Mouse (Mus musculus): ENCODE measurements around the gene Hsp90b1.
"Not testable (repeated sequence)": the region's sequence is repeated elsewhere in the genome, so short reads cannot be mapped to it uniquely, and the experiment has no call there.

The Hsp90b1 gene

DNA sequence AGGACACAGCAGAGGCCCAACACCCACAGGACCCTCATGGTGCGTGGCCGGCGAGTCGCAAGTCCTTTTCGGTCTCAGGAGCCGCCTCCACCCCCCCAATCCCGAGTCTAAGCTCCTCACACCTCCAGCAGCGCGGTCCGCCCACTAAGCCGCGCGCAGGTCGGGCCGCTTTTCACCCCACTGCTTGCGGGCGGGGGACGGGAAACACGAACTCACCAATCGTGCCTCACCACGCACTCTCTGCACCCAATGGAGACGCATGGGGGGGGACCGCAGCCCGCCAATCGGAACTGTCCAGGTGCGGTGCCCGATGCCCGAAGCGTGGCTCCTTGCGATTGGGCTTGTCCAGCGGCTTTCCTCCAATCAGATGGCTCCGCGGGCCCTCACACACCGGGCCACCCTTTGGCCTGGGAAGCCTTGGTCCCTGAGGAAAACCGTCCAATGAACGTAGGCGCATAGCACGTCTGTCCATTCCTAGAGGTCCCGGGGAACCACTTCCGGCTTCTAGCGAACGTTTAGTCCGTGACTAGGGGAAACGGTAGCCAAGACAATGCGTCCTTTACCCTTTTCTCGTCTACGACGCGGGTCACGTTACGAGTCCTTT, at the start of gene Hsp90b1, which contains the start of gene Ttc41:
TSS of gene Hsp90b1 (minus strand) at position 192 of the 604 bp plus-strand sequence.
TSS of gene Ttc41 (plus strand) at position 494 of the 604 bp plus-strand sequence.
- peak; percentile 98 for DNase-seq (ENCODE audit: low read depth, low spot score)

DNA sequence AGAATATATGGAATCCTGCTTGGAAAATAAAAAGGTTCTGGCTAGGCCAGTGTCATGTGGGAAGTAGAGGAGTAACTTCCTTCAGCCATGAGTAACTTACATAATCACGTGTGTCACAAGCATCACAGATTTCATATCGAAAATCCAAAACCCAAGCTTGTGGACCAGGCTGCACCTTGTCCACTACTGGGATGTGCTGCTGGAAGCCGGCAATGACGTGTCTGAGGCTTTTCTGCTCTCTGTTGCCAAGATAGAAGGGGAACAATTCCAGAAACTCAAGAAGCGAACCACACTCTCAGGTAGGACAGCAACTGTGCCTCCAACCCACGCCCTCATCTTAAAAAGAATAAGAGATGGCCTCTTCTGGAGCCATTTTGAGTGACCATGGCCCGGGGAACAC, 39.0 kb upstream of the Hsp90b1 start:
- DNase-seq (ENCODE audit: low read depth, low spot score) = no peak

DNA sequence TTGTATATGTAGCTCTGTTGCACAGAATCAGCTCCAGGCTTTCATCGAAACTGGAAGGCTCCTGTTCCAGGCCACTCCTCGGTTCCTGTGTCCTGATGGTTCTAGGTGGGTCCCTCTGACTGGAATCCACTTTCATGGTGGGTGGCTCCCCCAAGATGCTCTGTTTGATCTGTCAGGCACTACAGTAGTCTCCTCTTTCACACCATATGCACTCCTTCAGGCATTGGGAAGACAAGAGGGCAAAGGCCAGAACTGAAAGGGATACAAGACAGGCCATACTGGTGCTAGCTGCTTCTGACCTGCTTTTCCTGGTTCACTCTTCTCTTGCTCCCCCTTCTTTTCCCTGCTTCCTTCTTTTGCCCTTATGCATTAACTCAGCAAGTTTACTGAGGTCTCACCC, 37.6 kb upstream of the Hsp90b1 start:
- DNase-seq (ENCODE audit: low read depth, low spot score) = no peak

DNA sequence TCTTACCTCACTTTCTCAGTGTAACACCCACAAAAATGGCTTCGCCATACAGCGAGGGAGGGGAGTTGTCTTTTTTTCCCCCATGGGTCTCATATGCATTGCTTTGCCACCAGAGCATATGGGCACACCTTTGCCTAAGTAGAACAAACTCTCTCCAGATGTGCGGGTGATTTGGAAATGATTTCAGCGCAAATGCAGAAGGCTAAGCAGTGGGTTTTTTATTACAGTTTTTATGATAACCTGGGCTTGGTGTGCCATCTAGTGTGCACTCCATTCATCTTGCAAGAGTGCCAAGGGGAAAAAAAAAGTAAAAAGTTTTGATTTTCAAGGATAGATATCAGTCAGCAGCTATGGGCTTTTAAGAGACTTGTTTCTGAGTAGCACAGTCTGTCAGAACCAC, 29.7 kb upstream of the Hsp90b1 start:
- no peak for DNase-seq (ENCODE audit: low read depth, low spot score)

DNA sequence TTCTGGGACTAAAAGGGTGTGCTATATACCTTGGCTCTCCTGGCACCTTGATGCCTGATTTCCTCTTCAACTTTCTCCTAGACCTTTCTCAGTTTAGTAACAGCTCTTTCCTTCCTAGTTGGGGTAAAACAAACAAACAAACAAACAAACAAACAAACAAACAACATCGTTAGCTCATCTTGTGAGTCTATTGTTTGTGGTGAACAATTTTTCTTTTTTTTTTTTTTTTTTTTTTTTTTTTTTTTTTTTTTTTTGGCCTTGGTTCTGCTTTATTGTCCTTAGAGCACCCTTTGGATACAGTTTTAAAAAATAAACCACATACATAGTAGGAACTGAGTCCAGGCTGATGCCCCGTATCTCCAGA, 26.2 kb upstream of the Hsp90b1 start:
- DNase-seq (ENCODE audit: low read depth, low spot score) = no peak

DNA sequence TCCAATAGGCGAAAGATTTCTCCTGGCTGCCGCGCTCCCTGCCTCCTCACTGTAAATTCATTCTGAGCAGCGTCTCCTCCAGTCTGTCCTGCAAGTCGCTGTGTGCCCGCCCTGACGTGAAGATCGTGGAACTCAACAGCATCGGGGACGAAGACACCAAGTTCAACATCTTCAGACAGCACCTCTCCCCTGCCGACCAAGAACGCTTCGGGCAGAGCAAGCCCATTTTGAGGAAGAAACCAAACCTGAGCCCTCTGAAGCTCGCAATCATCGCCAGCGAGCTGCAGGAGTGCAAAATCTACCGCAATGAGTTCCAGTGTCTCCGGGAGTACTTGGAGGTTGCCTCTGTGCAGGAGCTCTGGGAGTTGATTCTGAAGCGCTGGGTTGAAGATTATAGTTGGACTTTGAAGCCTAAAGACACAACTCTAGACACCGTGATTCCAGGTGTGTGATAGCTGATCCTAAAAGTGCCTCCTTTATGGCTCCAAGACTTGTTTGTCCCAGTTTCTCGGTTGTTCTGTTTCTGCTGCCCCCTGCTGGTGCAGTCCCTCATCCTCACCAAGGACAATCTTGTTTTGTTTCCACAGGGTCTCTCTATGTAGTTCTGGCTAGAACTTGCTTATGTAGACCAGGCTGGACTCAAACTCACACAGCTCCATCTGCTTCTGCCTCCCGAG, 25.7 kb upstream of the Hsp90b1 start:
- DNase-seq (ENCODE audit: low read depth, low spot score) = peak; percentile 81

DNA sequence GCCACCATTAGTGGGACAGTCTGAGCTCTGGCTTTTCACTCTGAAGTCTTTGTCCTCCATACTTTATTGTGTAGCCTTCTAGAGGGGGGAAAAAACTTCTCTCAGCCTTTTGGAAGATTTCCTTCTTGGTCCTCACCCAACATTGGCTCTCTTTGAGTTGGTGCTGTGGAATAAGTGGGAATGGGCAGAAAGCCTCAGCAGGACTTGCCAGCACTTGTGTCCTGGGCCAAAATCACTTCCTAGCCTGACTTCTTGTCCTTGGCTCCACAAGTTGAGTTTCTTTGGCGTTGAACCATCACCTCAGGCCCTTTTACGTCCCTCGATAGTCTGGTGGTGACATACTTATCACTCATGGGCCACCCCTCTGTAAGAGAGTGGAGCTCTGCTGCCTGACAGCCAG, 22.9 kb upstream of the Hsp90b1 start:
- no peak for DNase-seq (ENCODE audit: low read depth, low spot score)

DNA sequence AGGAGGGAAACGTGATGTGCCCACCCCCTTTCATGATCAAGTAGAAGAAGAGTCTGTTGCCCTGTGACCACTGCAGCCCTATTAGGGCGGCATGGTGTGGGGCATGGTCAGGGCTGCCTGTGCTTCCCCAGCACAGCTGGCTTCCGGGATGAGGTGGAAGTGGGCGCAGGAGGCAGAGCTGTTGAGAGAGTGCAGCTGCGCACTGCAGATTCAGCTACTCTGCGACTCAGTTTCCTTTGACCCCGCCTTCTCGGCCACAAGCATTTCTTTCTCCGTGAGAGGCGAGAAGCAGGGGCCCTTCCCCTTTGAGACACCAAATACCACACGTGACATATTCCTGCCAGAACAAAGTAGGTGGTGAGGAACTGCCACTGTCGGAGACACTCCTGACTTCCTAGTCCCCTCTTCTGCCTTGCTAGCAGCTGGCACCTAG, 22.3 kb upstream of the Hsp90b1 start:
- DNase-seq (ENCODE audit: low read depth, low spot score) = peak; percentile 32

DNA sequence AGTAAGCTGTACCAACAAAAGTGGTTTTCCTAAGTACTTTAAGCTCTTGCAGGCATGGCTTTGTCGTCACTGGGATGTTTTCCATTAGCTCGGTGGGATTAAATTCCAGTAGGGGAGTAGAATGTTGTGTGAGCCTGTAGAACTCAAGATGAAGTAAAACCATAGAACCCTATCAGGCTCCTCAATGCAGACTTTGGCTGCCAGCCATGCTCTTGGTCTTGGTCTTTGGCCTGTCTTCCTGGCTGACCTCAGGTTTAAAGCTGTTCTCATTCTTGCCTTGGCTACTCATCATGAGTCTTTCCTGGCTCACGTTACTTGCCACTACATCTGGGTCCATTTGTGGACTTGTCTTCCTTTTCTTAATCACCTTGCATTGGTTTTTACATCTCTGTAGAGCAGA, 6.8 kb upstream of the Hsp90b1 start:
- DNase-seq (ENCODE audit: low read depth, low spot score) = no peak

DNA sequence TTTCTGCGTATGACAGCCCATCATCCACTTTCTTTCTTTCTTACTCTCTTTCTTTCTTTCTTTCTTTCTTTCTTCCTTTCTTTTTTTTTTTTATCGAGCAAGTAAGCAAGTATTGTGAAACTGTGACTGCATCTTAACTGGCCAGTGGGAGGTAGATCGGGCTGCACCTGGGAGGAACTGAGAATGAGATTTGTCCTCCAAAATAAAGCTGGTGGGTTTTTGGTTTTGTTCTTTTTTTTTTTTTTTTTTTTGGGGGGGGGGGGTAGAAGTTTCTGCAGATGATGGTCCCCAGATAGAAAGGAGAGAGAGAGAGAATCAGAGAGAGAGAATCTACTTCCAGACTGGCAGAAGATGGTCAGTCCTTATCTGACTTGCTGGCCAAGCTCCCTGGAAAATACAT, 1.8 kb upstream of the Hsp90b1 start:
- DNase-seq (ENCODE audit: low read depth, low spot score) = no peak

DNA sequence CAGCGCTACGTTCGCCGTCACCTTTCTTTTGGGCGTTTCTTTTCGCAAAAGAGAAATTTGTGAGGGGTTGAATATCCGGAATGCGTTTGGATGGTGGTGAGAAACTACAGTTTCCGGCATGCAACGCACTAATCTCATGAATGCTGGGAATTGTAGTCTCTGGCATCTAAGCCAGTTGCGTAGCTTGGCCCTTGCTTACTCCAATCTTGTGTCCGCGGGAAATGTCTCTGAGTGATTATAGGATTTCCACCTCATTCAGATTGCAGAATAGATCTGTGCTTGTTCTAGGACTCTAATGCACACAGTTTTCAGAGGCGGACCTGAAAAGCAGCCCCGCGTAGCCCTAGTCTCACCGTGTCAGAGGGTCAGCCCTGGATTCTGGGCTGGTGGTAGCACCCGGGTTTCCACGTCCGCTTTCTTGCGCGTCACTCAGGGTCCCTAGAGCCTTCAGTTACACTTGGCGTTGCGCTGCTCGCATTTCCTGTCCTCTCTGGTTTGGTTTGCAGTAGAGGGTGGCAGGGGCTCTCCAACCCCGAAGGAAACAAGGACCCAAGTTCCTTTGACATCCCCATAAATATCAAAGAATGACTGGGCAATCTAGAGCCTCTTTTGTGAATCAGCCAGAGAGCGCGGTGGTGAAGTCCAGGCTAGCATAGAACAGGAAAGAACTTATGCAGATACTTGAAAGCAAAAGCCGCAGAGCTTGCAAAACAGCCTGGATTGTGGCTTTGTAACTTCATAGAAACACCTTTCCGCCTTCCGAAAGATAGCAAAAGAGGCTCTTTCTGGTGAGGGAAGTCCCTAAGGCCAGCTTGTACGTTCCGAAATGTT, 828 bp upstream of the Hsp90b1 start:
- DNase-seq (ENCODE audit: low read depth, low spot score) = peak; percentile 83

DNA sequence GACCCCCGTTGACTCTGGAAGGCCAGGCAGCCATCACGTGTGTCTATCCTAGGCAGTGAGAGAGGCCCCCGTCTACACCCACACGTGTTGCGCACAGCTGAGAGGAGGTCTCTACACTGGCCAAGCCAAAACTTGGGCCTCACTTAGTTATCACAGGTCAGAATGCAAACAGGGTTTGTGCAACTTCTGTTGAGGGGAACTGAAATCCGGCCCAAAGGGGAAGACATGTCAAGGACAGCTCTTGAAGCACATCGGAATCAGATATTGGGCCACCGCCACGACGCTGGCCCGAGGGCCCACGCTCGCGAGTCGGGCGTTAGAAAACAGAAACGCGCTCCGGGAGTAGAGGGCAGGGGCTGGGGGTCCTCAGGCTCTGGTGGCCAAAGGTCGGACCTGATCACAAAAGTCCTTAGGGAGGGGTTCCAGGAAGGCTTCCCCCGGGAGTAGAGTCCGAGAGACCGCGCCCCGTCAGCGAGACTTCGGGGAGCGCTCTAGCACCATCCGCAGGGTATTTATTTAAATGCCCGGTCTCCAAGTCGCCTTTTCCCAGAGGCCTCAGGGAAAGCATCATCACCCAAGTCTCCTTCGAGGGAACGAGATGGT, 619 bp downstream of the Hsp90b1 start:
- no peak for DNase-seq (ENCODE audit: low read depth, low spot score)

DNA sequence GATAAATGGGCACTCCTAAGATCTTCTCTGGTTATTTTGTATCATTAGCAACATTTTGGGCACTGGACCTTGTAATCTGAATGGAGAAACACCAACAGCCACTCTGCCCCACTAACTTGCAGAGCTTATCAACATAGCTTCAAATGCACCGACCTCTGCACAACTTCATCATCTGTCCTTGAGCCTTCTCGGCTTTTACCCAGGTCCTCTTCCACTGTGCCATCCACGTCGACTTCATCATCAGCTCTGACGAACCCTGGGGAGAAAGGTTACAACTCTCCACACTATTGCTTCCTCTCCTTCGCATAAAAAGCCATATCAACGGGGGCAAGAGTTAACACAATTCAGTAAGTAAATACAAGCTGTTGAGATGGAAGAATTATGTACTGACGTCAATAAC, 1.2 kb downstream of the Hsp90b1 start:
- DNase-seq (ENCODE audit: low read depth, low spot score) = no peak

DNA sequence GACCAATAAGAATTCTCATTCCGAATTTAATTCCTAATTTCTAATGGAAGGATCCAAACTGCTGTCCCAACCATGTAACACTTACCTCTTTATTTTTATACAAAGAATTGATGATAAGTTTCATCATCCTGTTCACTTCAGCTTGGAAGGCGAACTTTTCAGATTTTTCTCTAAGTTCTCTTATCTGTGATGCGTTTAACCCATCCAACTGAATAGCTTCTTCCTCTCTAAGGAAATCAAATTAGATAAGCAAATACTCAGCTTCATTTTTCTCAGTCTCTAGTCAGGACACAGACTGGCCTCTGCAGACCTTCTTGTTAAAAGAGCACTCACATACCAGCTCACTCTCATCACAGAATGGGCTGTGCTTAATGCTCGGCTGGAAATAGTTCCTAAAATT, 1.9 kb downstream of the Hsp90b1 start:
- no peak for DNase-seq (ENCODE audit: low read depth, low spot score)

DNA sequence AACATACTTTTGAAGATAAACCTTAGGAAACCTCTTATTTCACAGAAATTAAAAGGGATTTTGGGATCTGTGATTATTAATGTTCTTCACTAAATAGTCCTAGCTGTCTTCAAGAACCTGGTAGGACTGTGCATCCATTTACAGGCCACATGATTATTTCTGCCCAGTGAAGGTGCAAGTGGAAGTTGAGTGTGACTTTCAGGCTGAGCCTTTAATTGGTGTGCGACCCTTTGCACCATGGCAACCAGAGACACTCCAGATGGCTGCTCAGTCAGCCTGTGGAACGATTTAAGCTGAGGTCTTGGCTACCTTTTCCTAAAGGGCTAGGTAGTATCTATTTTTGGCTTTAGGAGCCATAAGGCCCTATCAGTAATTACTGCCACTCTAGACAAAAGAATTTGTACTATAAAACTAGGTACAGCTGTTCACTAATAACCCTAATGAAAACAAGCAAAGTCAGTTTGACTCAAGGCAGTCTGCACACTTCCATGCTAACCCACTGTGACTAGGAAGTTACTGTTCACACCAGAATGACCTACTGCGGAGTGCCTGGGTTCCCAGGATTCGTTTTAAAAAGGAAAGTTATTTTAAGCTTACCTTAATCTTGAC, 2.9 kb downstream of the Hsp90b1 start:
- no peak for DNase-seq (ENCODE audit: low read depth, low spot score)

DNA sequence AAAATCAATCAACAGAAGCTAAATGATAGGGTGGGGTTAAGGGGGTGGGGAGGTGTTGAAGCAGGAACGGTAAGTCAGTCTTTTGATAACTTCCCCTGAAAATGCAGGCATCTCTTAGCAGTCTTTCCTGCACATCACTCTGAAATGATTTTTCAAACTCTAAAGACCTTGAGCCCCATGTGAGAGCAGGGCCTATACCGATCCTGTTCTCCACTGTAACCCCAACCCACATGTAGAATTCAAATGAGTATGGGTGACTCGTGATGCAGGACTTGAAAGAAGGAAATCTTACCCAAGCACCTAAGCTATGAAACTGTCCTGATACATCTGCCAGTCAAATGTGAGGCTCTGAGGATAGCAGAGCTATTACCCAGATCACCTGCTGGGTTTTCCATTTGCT, 4.3 kb downstream of the Hsp90b1 start:
- no peak for DNase-seq (ENCODE audit: low read depth, low spot score)

DNA sequence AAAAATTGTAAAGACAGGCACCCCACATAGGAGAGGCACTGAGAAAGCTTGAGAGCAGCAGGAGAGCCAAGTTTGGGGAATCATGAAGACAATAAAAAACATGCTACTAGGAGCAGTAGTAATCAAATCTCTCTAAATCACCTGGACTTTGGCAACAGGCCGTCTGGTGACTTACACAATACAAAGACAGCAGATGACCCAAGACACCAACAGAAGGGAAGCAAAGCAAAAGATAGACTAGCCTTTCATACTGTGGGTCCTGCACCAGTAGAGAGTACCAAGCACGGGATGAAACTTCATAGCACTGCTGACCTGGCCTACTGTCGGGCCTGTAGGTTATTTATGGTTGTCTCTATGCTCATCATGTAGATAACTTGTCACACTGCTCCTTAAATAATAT, 5.1 kb downstream of the Hsp90b1 start:
- no peak for DNase-seq (ENCODE audit: low read depth, low spot score)

DNA sequence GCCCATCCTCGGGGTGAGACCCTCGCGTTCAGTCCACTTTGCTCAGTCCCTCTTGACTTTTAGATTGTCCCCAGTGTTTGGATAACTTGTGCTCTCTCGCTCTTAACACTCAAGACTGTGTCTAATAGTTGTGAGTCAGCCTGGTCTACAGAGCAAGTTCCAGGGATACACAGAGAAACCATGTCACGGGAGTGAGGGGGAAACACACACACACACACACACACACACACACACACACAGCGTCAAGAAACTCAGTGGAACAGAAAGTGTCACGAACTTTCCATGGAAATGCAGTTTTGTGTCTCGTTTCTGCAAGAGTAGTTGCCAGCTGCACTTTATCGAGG, 19.3 kb downstream of the Hsp90b1 start:
- not testable (repeated sequence) for DNase-seq (ENCODE audit: low read depth, low spot score)

DNA sequence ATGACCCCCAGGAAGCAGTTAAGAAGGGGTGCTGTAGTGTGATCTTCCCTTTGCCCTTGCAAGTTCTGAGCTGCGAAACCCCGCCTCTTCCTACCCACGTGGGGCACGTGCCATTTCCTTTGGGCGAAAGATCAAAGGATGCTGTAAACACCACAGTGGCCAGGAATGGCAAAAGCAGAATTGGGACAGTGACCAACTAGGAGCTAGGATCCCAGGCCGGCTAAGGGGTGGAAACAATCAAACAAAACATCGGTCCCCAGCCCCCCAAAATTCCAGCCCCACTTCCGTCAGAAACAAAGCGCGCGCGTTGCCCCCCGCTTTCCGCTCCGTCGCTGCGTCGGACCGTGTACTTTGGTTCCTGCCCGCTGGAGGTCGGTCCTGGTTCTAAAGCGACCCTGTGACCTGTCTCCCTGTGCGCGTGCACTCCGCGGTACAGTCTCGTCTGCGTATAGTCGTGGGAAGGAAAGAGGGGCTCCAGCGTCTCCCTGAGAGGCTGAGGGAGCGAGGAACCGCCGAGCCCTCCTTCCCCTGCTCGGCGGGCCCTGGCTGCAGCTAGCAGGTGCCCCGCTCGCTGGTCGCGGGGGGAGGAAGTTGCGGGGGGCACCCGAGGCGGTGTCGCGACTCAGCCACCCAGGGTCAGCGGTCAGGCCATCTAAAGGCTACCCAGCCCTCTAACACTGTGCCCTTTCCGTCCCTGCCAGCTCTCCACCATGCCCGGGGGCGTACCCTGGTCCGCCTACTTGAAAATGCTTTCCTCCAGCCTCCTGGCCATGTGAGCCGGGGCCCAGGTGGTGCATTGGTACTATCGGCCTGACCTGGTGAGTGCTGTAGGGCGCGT, 19.9 kb downstream of the Hsp90b1 start:
- peak; percentile 71 for DNase-seq (ENCODE audit: low read depth, low spot score)

DNA sequence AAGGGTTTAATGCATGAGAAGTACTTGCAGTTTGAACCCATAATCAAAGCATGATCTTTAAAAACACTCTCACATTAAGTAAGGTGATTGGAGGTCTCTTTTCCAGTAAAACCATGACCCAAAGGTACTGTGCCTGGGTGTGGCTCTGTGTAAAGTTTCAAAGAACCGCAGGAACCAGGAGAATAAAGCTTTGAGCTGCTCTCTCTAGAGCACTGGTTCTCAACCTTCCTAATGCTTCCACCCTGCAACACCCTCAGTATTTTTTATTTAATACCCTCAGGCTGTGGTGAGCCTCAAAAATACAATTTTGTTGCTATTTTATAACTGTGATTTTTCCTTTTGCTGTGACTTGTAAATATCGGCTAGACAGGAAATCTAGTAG, 20.5 kb downstream of the Hsp90b1 start:
- DNase-seq (ENCODE audit: low read depth, low spot score) = not testable (repeated sequence)

DNA sequence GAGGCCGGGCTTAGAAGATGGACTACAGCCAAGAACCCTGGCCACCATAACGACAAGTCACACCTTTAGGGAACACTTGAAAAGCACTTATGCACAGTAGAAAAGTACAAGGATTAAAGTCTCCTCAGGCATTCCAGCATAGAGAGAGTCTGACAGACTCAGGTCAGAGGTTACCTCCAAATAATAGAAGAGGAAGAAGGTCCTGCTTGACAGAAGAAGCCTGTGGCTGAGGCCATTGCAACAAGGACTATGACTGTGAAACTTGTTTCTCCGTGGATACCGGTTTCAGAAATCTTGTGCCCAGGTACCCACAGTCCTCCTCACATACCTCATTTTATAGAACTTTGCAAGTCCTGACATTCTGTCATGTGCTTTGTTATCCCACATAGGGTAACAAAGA, 34.8 kb downstream of the Hsp90b1 start:
- DNase-seq (ENCODE audit: low read depth, low spot score) = not testable (repeated sequence)
